Mouse (Mus musculus): ENCODE results near the gene Scfd1. TPM values are rescaled to one million over a fixed set of nuclear protein-coding genes. Genes with fewer than 3 reads are reported as not detected.

The Scfd1 gene
- polyA plus RNA-seq, 1 experiment from 2014 or later: 59.8 TPM

GRCm38 (mm10) chr12:51402060-51402698, 24.9 kb downstream of the Scfd1 start:
- Histone ChIP-seq H3K4me1 (no peaks in the 10 kb centered on the region), H3K4me3 (no peak overlapping the region), H3K27ac (replicated peaks) (no peak overlapping the region), H3K4me2 (no peak overlapping the region), H3K27me3 (replicated peaks) (no peaks in the 10 kb centered on the region), H3K9ac (no peak overlapping the region), H3K9me3 (no peaks in the 10 kb centered on the region), H3K36me3 (peaks cover 75% of the 10 kb centered on the region)
- ATAC-seq (ENCODE audit: extremely low read depth, insufficient number of reproducible peaks, low FRiP score, low TSS enrichment): no peak
- WGBS: 80% methylated on average over 5 of the region's 5 CpGs

GRCm38 (mm10) chr12:51403987-51404586, 26.8 kb downstream of the Scfd1 start:
- ATAC-seq (ENCODE audit: extremely low read depth, insufficient number of reproducible peaks, low FRiP score, low TSS enrichment): no peak
- 67% methylated on average over 4 of the region's 4 CpGs for WGBS

GRCm38 (mm10) chr12:51411362-51411761, 34.1 kb downstream of the Scfd1 start:
- WGBS: 56% methylated on average over 4 of the region's 4 CpGs
- Histone ChIP-seq H3K4me2 (no peak overlapping the region), H3K4me1 (no peaks in the 10 kb centered on the region), H3K27ac (replicated peaks) (no peak overlapping the region), H3K4me3 (no peak overlapping the region), H3K9ac (no peak overlapping the region), H3K36me3 (peaks cover 75% of the 10 kb centered on the region), H3K27me3 (replicated peaks) (no peaks in the 10 kb centered on the region), H3K9me3 (no peaks in the 10 kb centered on the region)
- no peak for ATAC-seq (ENCODE audit: extremely low read depth, insufficient number of reproducible peaks, low FRiP score, low TSS enrichment)

More at GRCm38 (mm10) chr12:51403987-51404586, 26.8 kb downstream of the Scfd1 start:
- H3K9ac ChIP-seq: no peak overlapping the region
- H3K27ac ChIP-seq (replicated peaks): no peak overlapping the region
- no peaks in the 10 kb centered on the region for H3K27me3 ChIP-seq (replicated peaks)
- no peaks in the 10 kb centered on the region for H3K4me1 ChIP-seq
- no peak overlapping the region for H3K4me3 ChIP-seq
- peaks cover 77% of the 10 kb centered on the region for H3K36me3 ChIP-seq
- H3K9me3 ChIP-seq: no peaks in the 10 kb centered on the region
- no peak overlapping the region for H3K4me2 ChIP-seq

GRCm38 (mm10) chr12:51437541-51437940, 60.2 kb downstream of the Scfd1 start:
- Histone ChIP-seq H3K9me3 (no peaks in the 10 kb centered on the region), H3K27me3 (replicated peaks) (no peaks in the 10 kb centered on the region), H3K4me2 (no peak overlapping the region), H3K9ac (no peak overlapping the region), H3K36me3 (peaks cover 91% of the 10 kb centered on the region), H3K4me1 (no peaks in the 10 kb centered on the region), H3K4me3 (no peak overlapping the region), H3K27ac (replicated peaks) (no peak overlapping the region)
- WGBS: 86% methylated on average over 2 of the region's 2 CpGs
- ATAC-seq (ENCODE audit: extremely low read depth, insufficient number of reproducible peaks, low FRiP score, low TSS enrichment): no peak

DNA sequence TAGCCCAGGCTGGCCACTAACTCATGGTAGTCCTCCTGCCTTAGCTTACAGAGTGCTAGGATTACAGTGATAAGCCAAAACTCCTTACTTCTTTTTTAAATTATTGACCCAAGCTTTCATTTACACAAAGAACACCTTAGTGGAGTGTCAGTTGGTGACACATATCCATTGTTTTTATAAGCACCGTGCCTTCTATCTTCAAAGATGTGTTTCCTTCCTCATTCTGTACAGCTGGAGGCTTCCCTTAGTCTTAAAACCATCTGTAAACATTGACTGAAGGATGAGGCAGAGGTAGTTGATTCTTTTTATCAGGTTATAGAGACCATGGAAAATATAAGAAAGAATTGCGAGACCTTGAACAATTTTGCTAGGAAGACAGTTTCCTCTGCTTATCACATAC, 61.0 kb downstream of the Scfd1 start:
- H3K27me3 ChIP-seq (replicated peaks): no peaks in the 10 kb centered on the region
- no peak overlapping the region for H3K9ac ChIP-seq
- no peaks in the 10 kb centered on the region for H3K4me1 ChIP-seq
- ATAC-seq (ENCODE audit: extremely low read depth, insufficient number of reproducible peaks, low FRiP score, low TSS enrichment): no peak
- 81% methylated on average over 2 of the region's 2 CpGs for WGBS
- no peaks in the 10 kb centered on the region for H3K9me3 ChIP-seq
- peaks cover 90% of the 10 kb centered on the region for H3K36me3 ChIP-seq
- H3K27ac ChIP-seq (replicated peaks): no peak overlapping the region
- no peak overlapping the region for H3K4me3 ChIP-seq
- no peak overlapping the region for H3K4me2 ChIP-seq

- H3K4me3 ChIP-seq: no peak overlapping the region
- H3K36me3 ChIP-seq: peaks cover 82% of the 10 kb centered on the region
- H3K27me3 ChIP-seq (replicated peaks): no peaks in the 10 kb centered on the region
- no peaks in the 10 kb centered on the region for H3K4me1 ChIP-seq
- no peaks in the 10 kb centered on the region for H3K9me3 ChIP-seq
- H3K27ac ChIP-seq (replicated peaks): no peak overlapping the region
- no peak for ATAC-seq (ENCODE audit: extremely low read depth, insufficient number of reproducible peaks, low FRiP score, low TSS enrichment)
- no peak overlapping the region for H3K4me2 ChIP-seq
- 82% methylated on average over 2 of the region's 2 CpGs for WGBS
- no peak overlapping the region for H3K9ac ChIP-seq
Measured at GRCm38 (mm10) chr12:51449303-51449702, 72.0 kb downstream of the Scfd1 start.

DNA sequence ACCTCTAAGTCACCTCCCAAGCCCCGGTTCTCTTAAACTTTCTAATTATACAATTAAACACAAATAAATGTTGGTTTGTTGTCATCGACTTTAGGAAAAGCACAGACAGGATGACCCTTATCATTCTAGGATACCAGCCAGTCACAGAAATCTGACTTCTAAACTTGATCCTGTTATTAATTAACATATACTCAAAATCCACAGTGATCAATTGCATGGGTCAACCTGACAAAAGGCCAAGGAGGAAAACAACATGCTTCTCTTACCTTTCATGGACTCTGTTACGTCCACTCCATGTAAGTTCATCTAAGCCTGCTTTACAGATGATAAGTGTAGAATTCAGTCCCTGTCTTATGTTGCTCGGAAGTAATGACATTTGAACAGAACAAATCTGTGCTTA, 93.6 kb downstream of the Scfd1 start:
- no peak overlapping the region for H3K4me2 ChIP-seq
- no peaks in the 10 kb centered on the region for H3K4me1 ChIP-seq
- 74% methylated on average over 4 of the region's 4 CpGs for WGBS

GRCm38 (mm10) chr12:51481246-51481645, 103.9 kb downstream of the Scfd1 start:
- no peak for ATAC-seq (ENCODE audit: extremely low read depth, insufficient number of reproducible peaks, low FRiP score, low TSS enrichment)
- Histone ChIP-seq H3K4me3 (no peak overlapping the region), H3K9me3 (no peaks in the 10 kb centered on the region), H3K27ac (replicated peaks) (no peak overlapping the region), H3K27me3 (replicated peaks) (no peaks in the 10 kb centered on the region), H3K4me2 (no peak overlapping the region), H3K36me3 (no peaks in the 10 kb centered on the region), H3K4me1 (no peaks in the 10 kb centered on the region), H3K9ac (no peak overlapping the region)
- 79% methylated on average over 2 of the region's 2 CpGs for WGBS

More for the DNA sequence above, 93.6 kb downstream of the Scfd1 start:
- H3K4me3 ChIP-seq: no peak overlapping the region
- ATAC-seq (ENCODE audit: extremely low read depth, insufficient number of reproducible peaks, low FRiP score, low TSS enrichment): no peak
- no peaks in the 10 kb centered on the region for H3K36me3 ChIP-seq
- H3K27me3 ChIP-seq (replicated peaks): no peaks in the 10 kb centered on the region
- no peak overlapping the region for H3K27ac ChIP-seq (replicated peaks)
- H3K9me3 ChIP-seq: 0 out of 2 replicates have a peak, but pooled peaks cover 3% of the 10 kb centered on the region
- H3K9ac ChIP-seq: no peak overlapping the region

- no peaks in the 10 kb centered on the region for H3K36me3 ChIP-seq
- ATAC-seq (ENCODE audit: extremely low read depth, insufficient number of reproducible peaks, low FRiP score, low TSS enrichment): no peak
- no peak overlapping the region for H3K4me3 ChIP-seq
- no peaks in the 10 kb centered on the region for H3K4me1 ChIP-seq
- H3K4me2 ChIP-seq: no peak overlapping the region
- no peak overlapping the region for H3K9ac ChIP-seq
- no peaks in the 10 kb centered on the region for H3K27me3 ChIP-seq (replicated peaks)
- 73% methylated on average over 7 of the region's 7 CpGs for WGBS
- H3K27ac ChIP-seq (replicated peaks): no peak overlapping the region
- no peaks in the 10 kb centered on the region for H3K9me3 ChIP-seq
Measured at GRCm38 (mm10) chr12:51492040-51492439, 114.7 kb downstream of the Scfd1 start.

DNA sequence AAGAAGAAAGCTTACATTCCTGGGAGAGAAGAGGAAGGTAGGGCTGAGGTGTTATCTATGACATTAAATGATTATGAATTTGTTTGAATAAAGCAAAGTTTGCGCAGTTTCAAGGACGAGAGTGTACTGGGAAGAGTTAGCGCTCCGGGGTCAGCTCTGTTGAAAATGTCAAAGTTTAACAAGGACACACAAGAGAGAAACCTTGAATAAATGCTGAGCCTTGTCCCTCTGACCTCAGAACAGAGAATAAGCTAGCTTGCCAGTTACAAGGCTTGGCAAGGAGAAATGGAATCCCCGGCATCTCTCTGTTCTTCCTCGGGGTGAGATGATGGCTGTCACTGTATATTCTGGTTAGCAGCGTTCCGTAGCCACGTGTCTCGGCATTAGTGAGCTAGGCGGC, 116.2 kb downstream of the Scfd1 start:
- Histone ChIP-seq H3K9me3 (no peaks in the 10 kb centered on the region), H3K36me3 (no peaks in the 10 kb centered on the region), H3K27me3 (replicated peaks) (no peaks in the 10 kb centered on the region), H3K9ac (no peak overlapping the region), H3K27ac (replicated peaks) (no peak overlapping the region), H3K4me1 (no peaks in the 10 kb centered on the region), H3K4me3 (no peak overlapping the region), H3K4me2 (no peak overlapping the region)
- ATAC-seq (ENCODE audit: extremely low read depth, insufficient number of reproducible peaks, low FRiP score, low TSS enrichment): no peak
- WGBS: 73% methylated on average over 11 of the region's 11 CpGs

GRCm38 (mm10) chr12:51494641-51495040, 117.3 kb downstream of the Scfd1 start:
- no peak overlapping the region for H3K4me2 ChIP-seq
- 89% methylated on average over 20 of the region's 20 CpGs for WGBS

More at GRCm38 (mm10) chr12:51494641-51495040, 117.3 kb downstream of the Scfd1 start:
- no peaks in the 10 kb centered on the region for H3K27me3 ChIP-seq (replicated peaks)
- no peaks in the 10 kb centered on the region for H3K4me1 ChIP-seq
- no peaks in the 10 kb centered on the region for H3K36me3 ChIP-seq
- H3K9me3 ChIP-seq: no peaks in the 10 kb centered on the region
- ATAC-seq (ENCODE audit: extremely low read depth, insufficient number of reproducible peaks, low FRiP score, low TSS enrichment): no peak
- H3K27ac ChIP-seq (replicated peaks): no peak overlapping the region
- H3K9ac ChIP-seq: no peak overlapping the region
- H3K4me3 ChIP-seq: no peak overlapping the region

All from heart, embryonic 13.5 days (tissue).